In genomic region chr8:105624831-105625230, GRCm38 (mm10) we compare ENCODE assay signal across 13 mouse cellular contexts. TPM values are rescaled to one million over a fixed set of nuclear protein-coding genes. Genes with fewer than 3 reads are reported as not detected.
A peak's percentile ranks its signal among the peaks of the same experiment; 100 is the strongest.
DNase-seq lines count a peak whose midpoint lies in the region; ATAC-seq and TF ChIP-seq lines count a peak whose summit lies in the region.
"Had no signal": no experiment of that assay in that cellular context is flagged by ENCODE, and none has a peak within 500 bp of the region (broad histone marks: within the 10 kb centered on the region; RNA-seq: fewer than 3 reads in every experiment).

No protein-coding gene starts in this region.

- WGBS in midbrain, embryonic 16.5 days = 84% methylated on average over 1 of the region's 1 CpGs

- no peak overlapping the region for H3K4me3 ChIP-seq in cortical plate, adult 2 months (ENCODE audit: insufficient read depth, low read length)
- no peak overlapping the region for H3K4me3 ChIP-seq in midbrain, embryonic 16.5 days (ENCODE audit: low read depth, low read length)
- H3K4me3 ChIP-seq: liver, embryonic 13.5 days had no signal

- peaks cover 7% of the 10 kb centered on the region; the same call in 1 of the 2 replicates for H3K4me1 ChIP-seq in cortical plate, adult 2 months (ENCODE audit: control insufficient read depth, insufficient read depth, low read length)
- H3K4me1 ChIP-seq in midbrain, embryonic 16.5 days (ENCODE audit: control insufficient read depth, insufficient read depth, low read length) = no peaks in the 10 kb centered on the region; the same call in 1 of the 2 replicates

- H3K9me3 ChIP-seq in midbrain, embryonic 16.5 days (replicated peaks; ENCODE audit: control insufficient read depth, low read length, poor library complexity, severe bottlenecking) = no peaks in the 10 kb centered on the region
- H3K9me3 ChIP-seq: liver, embryonic 13.5 days had no signal

- peaks cover 7% of the 10 kb centered on the region for H3K36me3 ChIP-seq in midbrain, embryonic 16.5 days (ENCODE audit: control insufficient read depth, insufficient read depth, low read length)

- ATAC-seq in midbrain, embryonic 16.5 days = no peak
- ATAC-seq: hindbrain, postnatal 0 days had no signal

- TF ChIP-seq CTCF in cortical plate, adult 2 months (IDR thresholded peaks at IDR 0.05; ENCODE audit: extremely low read depth, insufficient read depth, low read length) = no peak

- no peak for TF ChIP-seq POLR2A in cortical plate, adult 2 months (IDR thresholded peaks at IDR 0.05; ENCODE audit: extremely low read depth, insufficient read depth, low read length)

- H3K4me2 ChIP-seq in midbrain, embryonic 16.5 days (ENCODE audit: low read length) = no peak overlapping the region
- H3K4me2 ChIP-seq: liver, embryonic 13.5 days; midbrain, embryonic 11.5 days had no signal

- no peak overlapping the region for H3K9ac ChIP-seq in midbrain, embryonic 16.5 days (ENCODE audit: low read depth, low read length)
- H3K9ac ChIP-seq: liver, embryonic 13.5 days had no signal

- DNase-seq in layer of hippocampus, adult 11-12 months (ENCODE audit: low spot score) = peak; percentile 14
- DNase-seq in layer of hippocampus, postnatal 25 days (ENCODE audit: extremely low spot score in 1 of 2, low spot score in 1 of 2) = no peak
- peak; percentile 46 for DNase-seq in A20 (ENCODE audit: low read depth, low spot score)
- peak; percentile 59 for DNase-seq in forelimb bud, embryonic 11.5 days (ENCODE audit: low read depth, low spot score)
- DNase-seq in spleen, adult 18-20 months = no peak
- DNase-seq: liver, embryonic 13.5 days had no signal

- no peaks in the 10 kb centered on the region for H3K27me3 ChIP-seq in midbrain, embryonic 16.5 days (ENCODE audit: control insufficient read depth, insufficient read depth, low read depth, low read length)
- H3K27me3 ChIP-seq: liver, embryonic 13.5 days had no signal

- H3K27ac ChIP-seq in cortical plate, adult 2 months (ENCODE audit: insufficient read depth, low read length) = 0 out of 2 replicates have a peak overlapping the region, but pooled peaks have one; percentile 20
- H3K27ac ChIP-seq in midbrain, embryonic 16.5 days (ENCODE audit: low read length) = no peak overlapping the region
- H3K27ac ChIP-seq: hindbrain, postnatal 0 days; liver, embryonic 13.5 days had no signal

RNA-seq across cellular contexts. Expression of gene Ctcf, which starts 11.5 kb away (rescaled TPM):
- 10 to 100 TPM; 63.3 to 71.7 TPM for total RNA-seq in layer of hippocampus, postnatal 25 days (2021)
- 30.3 and 30.8 TPM in 2 replicates for polyA plus RNA-seq in cortical plate, adult 2 months (2012; rRNA removed)
- 93.8 and 100 TPM in 2 replicates for polyA plus RNA-seq in midbrain, embryonic 16.5 days (2015; fragmentation: Nextera tagmentation; extraction: Ambion mirVana)

RNA-seq across cellular contexts. Expression of gene Agrp, which starts 12.4 kb away (rescaled TPM):
- not detected for total RNA-seq in layer of hippocampus, postnatal 25 days (2021)
- 0.15 and 0.17 TPM in 2 replicates for polyA plus RNA-seq in cortical plate, adult 2 months (2012; rRNA removed)
- polyA plus RNA-seq in midbrain, embryonic 16.5 days (2015; fragmentation: Nextera tagmentation; extraction: Ambion mirVana) = 1.4 TPM in 2 replicates
- total RNA-seq: granulocyte monocyte progenitor cell, adult 5-6 weeks; layer of hippocampus, adult 18-20 months had no signal
- polyA plus RNA-seq: testis, adult 2 months had no signal

RNA-seq across cellular contexts. Expression of gene Ripor1, which starts 19.8 kb away (rescaled TPM):
- total RNA-seq in layer of hippocampus, postnatal 25 days (2021) = 10 to 100 TPM; 83.2 to 92.9 TPM
- polyA plus RNA-seq in cortical plate, adult 2 months (2012; rRNA removed) = 47.3 and 49.1 TPM in 2 replicates
- 33.8 and 35.2 TPM in 2 replicates for polyA plus RNA-seq in midbrain, embryonic 16.5 days (2015; fragmentation: Nextera tagmentation; extraction: Ambion mirVana)

RNA-seq across cellular contexts. Expression of gene Atp6v0d1, which starts 59.0 kb away (rescaled TPM):
- total RNA-seq in layer of hippocampus, postnatal 25 days (2021) = 100 to 1,000 TPM; 293 to 332 TPM
- polyA plus RNA-seq in cortical plate, adult 2 months (2012; rRNA removed) = 359 and 361 TPM in 2 replicates
- polyA plus RNA-seq in midbrain, embryonic 16.5 days (2015; fragmentation: Nextera tagmentation; extraction: Ambion mirVana) = 226 and 244 TPM in 2 replicates

Comparison
In these comparisons a context has a peak if more than half of its experiments do, and no peak if none do; other contexts are left out.
1. DNase-seq: peak in layer of hippocampus, adult 11-12 months (single experiment), A20 (single experiment) and forelimb bud, embryonic 11.5 days (single experiment); none in layer of hippocampus, postnatal 25 days (0 of 2) and spleen, adult 18-20 months (0 of 2).